Comparison of ENCODE assay signal across 10 mouse cellular contexts in genomic region chr11:97825295-97825694, GRCm38 (mm10). TPM values are rescaled to one million over a fixed set of nuclear protein-coding genes. Genes with fewer than 3 reads are reported as not detected.
A peak's percentile ranks its signal among the peaks of the same experiment; 100 is the strongest.
DNase-seq lines count a peak whose midpoint lies in the region; ATAC-seq and TF ChIP-seq lines count a peak whose summit lies in the region.
"Had no signal": no experiment of that assay in that cellular context is flagged by ENCODE, and none has a peak within 500 bp of the region (broad histone marks: within the 10 kb centered on the region; RNA-seq: fewer than 3 reads in every experiment).

No protein-coding gene starts in this region.

- no peaks in the 10 kb centered on the region for H3K4me1 ChIP-seq in hindbrain, postnatal 0 days (ENCODE audit: insufficient read depth, low read length)
- H3K4me1 ChIP-seq in hindbrain, embryonic 10.5 days (replicated peaks) = peaks cover 37% of the 10 kb centered on the region
- H3K4me1 ChIP-seq in brown adipose tissue, adult 24 weeks (ENCODE audit: control insufficient read depth, insufficient read depth, insufficient read length, low read length) = peaks cover 52% of the 10 kb centered on the region
- H3K4me1 ChIP-seq in kidney, embryonic 15.5 days = peaks cover 46% of the 10 kb centered on the region

- H3K4me3 ChIP-seq in hindbrain, postnatal 0 days (ENCODE audit: low read length) = no peak overlapping the region
- no peak overlapping the region for H3K4me3 ChIP-seq in hindbrain, embryonic 10.5 days
- H3K4me3 ChIP-seq in brown adipose tissue, adult 24 weeks (ENCODE audit: insufficient read depth, low read depth, low read length) = no peak overlapping the region
- H3K4me3 ChIP-seq in kidney, embryonic 15.5 days (replicated peaks) = no peak overlapping the region
- H3K4me3 ChIP-seq: heart, embryonic 15.5 days; liver, embryonic 15.5 days had no signal

- H3K9ac ChIP-seq in hindbrain, postnatal 0 days (replicated peaks; ENCODE audit: low read length) = no peak overlapping the region
- no peak overlapping the region for H3K9ac ChIP-seq in kidney, embryonic 15.5 days
- H3K9ac ChIP-seq: heart, embryonic 15.5 days; liver, embryonic 15.5 days had no signal

- TF ChIP-seq CTCF in hindbrain, postnatal 0 days (IDR thresholded peaks at IDR 0.05; ENCODE audit: low read depth) = no peak

- H3K27ac ChIP-seq in hindbrain, postnatal 0 days = peak overlapping the region; percentile 23; the same call in 1 of the 2 replicates
- H3K27ac ChIP-seq in hindbrain, embryonic 10.5 days = no peak overlapping the region
- H3K27ac ChIP-seq in brown adipose tissue, adult 24 weeks (replicated peaks; ENCODE audit: low read depth, low read length) = peak overlapping the region; percentile 65
- H3K27ac ChIP-seq in kidney, embryonic 15.5 days = no peak overlapping the region
- H3K27ac ChIP-seq: heart, embryonic 15.5 days; liver, embryonic 15.5 days had no signal

- no peak for DNase-seq in hindbrain, postnatal 0 days (ENCODE audit: low spot score)
- no peak for DNase-seq in hindbrain, embryonic 10.5 days (ENCODE audit: low spot score)
- DNase-seq in CD4-positive, CD25-positive, alpha-beta regulatory T cell, adult 2 months (ENCODE audit: low read depth, low spot score) = peak; percentile 77
- DNase-seq in frontal cortex, postnatal 14 days (ENCODE audit: low spot score in 2 of 2) = no peak
- no peak for DNase-seq in adrenal gland, postnatal 25 days

- H3K4me2 ChIP-seq in hindbrain, postnatal 0 days (ENCODE audit: low read depth, low read length) = no peak overlapping the region
- no peak overlapping the region for H3K4me2 ChIP-seq in kidney, embryonic 15.5 days
- H3K4me2 ChIP-seq: heart, embryonic 15.5 days had no signal

- no peaks in the 10 kb centered on the region for H3K27me3 ChIP-seq in hindbrain, postnatal 0 days (ENCODE audit: insufficient read depth, low read length)
- H3K27me3 ChIP-seq in hindbrain, embryonic 10.5 days (ENCODE audit: insufficient read depth, poor library complexity, severe bottlenecking) = no peaks in the 10 kb centered on the region
- no peaks in the 10 kb centered on the region for H3K27me3 ChIP-seq in kidney, embryonic 15.5 days
- H3K27me3 ChIP-seq: heart, embryonic 15.5 days; liver, embryonic 15.5 days had no signal

- no peaks in the 10 kb centered on the region for H3K9me3 ChIP-seq in hindbrain, postnatal 0 days (ENCODE audit: low read length)
- H3K9me3 ChIP-seq in hindbrain, embryonic 10.5 days = no peaks in the 10 kb centered on the region
- H3K9me3 ChIP-seq in kidney, embryonic 15.5 days (replicated peaks) = no peaks in the 10 kb centered on the region
- H3K9me3 ChIP-seq: heart, embryonic 15.5 days; liver, embryonic 15.5 days had no signal

- peaks cover 28% of the 10 kb centered on the region for H3K36me3 ChIP-seq in hindbrain, postnatal 0 days (ENCODE audit: insufficient read depth, low read length)
- H3K36me3 ChIP-seq in hindbrain, embryonic 10.5 days = peaks cover 80% of the 10 kb centered on the region
- peaks cover 86% of the 10 kb centered on the region for H3K36me3 ChIP-seq in kidney, embryonic 15.5 days

- ATAC-seq in hindbrain, postnatal 0 days = peak; percentile 49; the same call in 1 of the 2 replicates
- ATAC-seq in neutrophil, adult 5-6 weeks (ENCODE audit: extremely low read depth, insufficient number of reproducible peaks, low FRiP score, poor library complexity, severe bottlenecking) = peak; percentile 14; the same call in 1 of the 2 replicates
- ATAC-seq in kidney, embryonic 15.5 days (replicated peaks; ENCODE audit: low FRiP score) = no peak

- WGBS in hindbrain, postnatal 0 days = 84% methylated on average over 10 of the region's 10 CpGs
- 91% methylated on average over 10 of the region's 10 CpGs for WGBS in hindbrain, embryonic 10.5 days
- 66% methylated on average over 10 of the region's 10 CpGs for WGBS in kidney, embryonic 15.5 days

RNA-seq across cellular contexts. Expression of gene B230217C12Rik, which starts 15.3 kb away (rescaled TPM):
- 29.4 and 30.0 TPM in 2 replicates for total RNA-seq in hindbrain, postnatal 0 days (2014; rRNA removed)
- polyA plus RNA-seq in hindbrain, postnatal 0 days (2015; fragmentation: Nextera tagmentation; extraction: Ambion mirVana) = 31.6 and 32.3 TPM in 2 replicates
- 10.0 and 12.3 TPM in 2 replicates for polyA plus RNA-seq in hindbrain, embryonic 10.5 days (2016; fragmentation: Nextera tagmentation; extraction: Ambion mirVana)
- 0.59 and 2.0 TPM in 2 replicates for polyA plus RNA-seq in brown adipose tissue, adult 24 weeks (2012; ENCODE audit: insufficient read depth, insufficient read length, missing spikeins)
- 0.47 and 1.2 TPM in 2 replicates for total RNA-seq in neutrophil, adult 5-6 weeks (2017)
- 7.4 and 7.5 TPM in 2 replicates for polyA plus RNA-seq in kidney, embryonic 15.5 days (2015; fragmentation: Nextera tagmentation; extraction: Ambion mirVana)
- total RNA-seq in adrenal gland, postnatal 25 days (2021) = 5.1 and 5.5 TPM in 2 replicates

RNA-seq across cellular contexts. Expression of gene Lasp1, which starts 26.5 kb away (rescaled TPM):
- 177 and 187 TPM in 2 replicates for total RNA-seq in hindbrain, postnatal 0 days (2014; rRNA removed)
- 121 and 137 TPM in 2 replicates for polyA plus RNA-seq in hindbrain, postnatal 0 days (2015; fragmentation: Nextera tagmentation; extraction: Ambion mirVana)
- polyA plus RNA-seq in hindbrain, embryonic 10.5 days (2016; fragmentation: Nextera tagmentation; extraction: Ambion mirVana) = 77.7 and 90.1 TPM in 2 replicates
- 56.3 and 58.1 TPM in 2 replicates for polyA plus RNA-seq in brown adipose tissue, adult 24 weeks (2012; ENCODE audit: insufficient read depth, insufficient read length, missing spikeins)
- total RNA-seq in neutrophil, adult 5-6 weeks (2017) = 257 and 315 TPM in 2 replicates
- 104 and 108 TPM in 2 replicates for polyA plus RNA-seq in kidney, embryonic 15.5 days (2015; fragmentation: Nextera tagmentation; extraction: Ambion mirVana)
- 103 and 142 TPM in 2 replicates for total RNA-seq in adrenal gland, postnatal 25 days (2021)

RNA-seq across cellular contexts. Expression of gene Rpl23, which starts 43.1 kb away (rescaled TPM):
- total RNA-seq in hindbrain, postnatal 0 days (2014; rRNA removed) = 124 and 141 TPM in 2 replicates
- 351 and 362 TPM in 2 replicates for polyA plus RNA-seq in hindbrain, postnatal 0 days (2015; fragmentation: Nextera tagmentation; extraction: Ambion mirVana)
- polyA plus RNA-seq in hindbrain, embryonic 10.5 days (2016; fragmentation: Nextera tagmentation; extraction: Ambion mirVana) = 381 and 439 TPM in 2 replicates
- 268 and 348 TPM in 2 replicates for polyA plus RNA-seq in brown adipose tissue, adult 24 weeks (2012; ENCODE audit: insufficient read depth, insufficient read length, missing spikeins)
- total RNA-seq in neutrophil, adult 5-6 weeks (2017) = 1,248 and 1,304 TPM in 2 replicates
- 565 and 652 TPM in 2 replicates for polyA plus RNA-seq in kidney, embryonic 15.5 days (2015; fragmentation: Nextera tagmentation; extraction: Ambion mirVana)
- 741 and 851 TPM in 2 replicates for total RNA-seq in adrenal gland, postnatal 25 days (2021)

RNA-seq across cellular contexts. Expression of gene 1700001P01Rik, which starts 49.6 kb away (rescaled TPM):
- not detected in 2 replicates for total RNA-seq in hindbrain, postnatal 0 days (2014; rRNA removed)
- not detected in 2 replicates for polyA plus RNA-seq in hindbrain, postnatal 0 days (2015; fragmentation: Nextera tagmentation; extraction: Ambion mirVana)
- 0.37 and 0.80 TPM in 2 replicates for polyA plus RNA-seq in hindbrain, embryonic 10.5 days (2016; fragmentation: Nextera tagmentation; extraction: Ambion mirVana)
- not detected in 2 replicates for polyA plus RNA-seq in brown adipose tissue, adult 24 weeks (2012; ENCODE audit: insufficient read depth, insufficient read length, missing spikeins)
- 0.81 and 2.7 TPM in 2 replicates for total RNA-seq in neutrophil, adult 5-6 weeks (2017)
- polyA plus RNA-seq in kidney, embryonic 15.5 days (2015; fragmentation: Nextera tagmentation; extraction: Ambion mirVana) = 0.62 and 0.67 TPM in 2 replicates
- not detected in 2 replicates for total RNA-seq in adrenal gland, postnatal 25 days (2021)
- polyA plus RNA-seq: liver, embryonic 15.5 days had no signal

RNA-seq across cellular contexts. Expression of gene Fbxo47, which starts 58.7 kb away (rescaled TPM):
- total RNA-seq in hindbrain, postnatal 0 days (2014; rRNA removed) = 0.47 and 1.2 TPM in 2 replicates
- polyA plus RNA-seq in hindbrain, postnatal 0 days (2015; fragmentation: Nextera tagmentation; extraction: Ambion mirVana) = 0.34 and 0.36 TPM in 2 replicates
- polyA plus RNA-seq in hindbrain, embryonic 10.5 days (2016; fragmentation: Nextera tagmentation; extraction: Ambion mirVana) = 0.73 and 1.0 TPM in 2 replicates
- 1.3 and 1.8 TPM in 2 replicates for polyA plus RNA-seq in brown adipose tissue, adult 24 weeks (2012; ENCODE audit: insufficient read depth, insufficient read length, missing spikeins)
- total RNA-seq in neutrophil, adult 5-6 weeks (2017) = 1.0 and 2.3 TPM in 2 replicates
- 0.48 and 0.73 TPM in 2 replicates for polyA plus RNA-seq in kidney, embryonic 15.5 days (2015; fragmentation: Nextera tagmentation; extraction: Ambion mirVana)
- total RNA-seq in adrenal gland, postnatal 25 days (2021) = 1.2 TPM in 1 of 2 replicates, not detected in the other

Comparison
In these comparisons a context has a peak if more than half of its experiments do, and no peak if none do; other contexts are left out.
1. H3K27ac ChIP-seq: peak in hindbrain, postnatal 0 days (single experiment) and brown adipose tissue, adult 24 weeks (single experiment); none in hindbrain, embryonic 10.5 days (single experiment) and kidney, embryonic 15.5 days (single experiment).